Mouse (Mus musculus) right cerebral cortex, postnatal 25 days (tissue): ENCODE data around the gene Ccl27b.
"Not testable (repeated sequence)": the region's sequence is repeated elsewhere in the genome, so short reads cannot be mapped to it uniquely, and the experiment has no call there.

Experiments used
- DNase-seq: peaks from one replicate; pipeline ENCODE4 v3.0.0; 2022

Gene Ccl27b

GRCm38 (mm10) chr4:42654951-42655350 lies at the start of gene Ccl27b:
TSS of gene Ccl27b (plus strand) at chr4:42655251.
- not testable (repeated sequence) for DNase-seq

GRCm38 (mm10) chr4:42611895-42612294 lies 43.2 kb upstream of the Ccl27b start, which contains the start of gene Gm10591:
TSS of gene Gm10591 (plus strand) at chr4:42612195.
- not testable (repeated sequence) for DNase-seq

- DNase-seq = not testable (repeated sequence)
Observed at GRCm38 (mm10) chr4:42629419-42629818, 25.6 kb upstream of the Ccl27b start, which contains the start of gene Gm2564. TSS of gene Gm2564 (plus strand) at chr4:42629719.

GRCm38 (mm10) chr4:42661793-42662192 lies 6.7 kb downstream of the Ccl27b start, which contains the start of gene Il11ra2:
TSS of gene Il11ra2 (minus strand) at chr4:42661893.
- DNase-seq = not testable (repeated sequence)

GRCm38 (mm10) chr4:42675415-42675814 lies 20.4 kb downstream of the Ccl27b start:
- DNase-seq = not testable (repeated sequence)

- DNase-seq = not testable (repeated sequence)
Observed at GRCm38 (mm10) chr4:42679365-42679764, 24.3 kb downstream of the Ccl27b start.

GRCm38 (mm10) chr4:42680374-42681356 lies 25.6 kb downstream of the Ccl27b start:
- not testable (repeated sequence) for DNase-seq

- DNase-seq = not testable (repeated sequence)
Observed at GRCm38 (mm10) chr4:42681473-42682182, 26.6 kb downstream of the Ccl27b start.

- DNase-seq = not testable (repeated sequence)
Observed at GRCm38 (mm10) chr4:42682183-42682524, 27.1 kb downstream of the Ccl27b start.
